8 mouse cellular contexts compared by ENCODE assay signal in the genomic region with DNA sequence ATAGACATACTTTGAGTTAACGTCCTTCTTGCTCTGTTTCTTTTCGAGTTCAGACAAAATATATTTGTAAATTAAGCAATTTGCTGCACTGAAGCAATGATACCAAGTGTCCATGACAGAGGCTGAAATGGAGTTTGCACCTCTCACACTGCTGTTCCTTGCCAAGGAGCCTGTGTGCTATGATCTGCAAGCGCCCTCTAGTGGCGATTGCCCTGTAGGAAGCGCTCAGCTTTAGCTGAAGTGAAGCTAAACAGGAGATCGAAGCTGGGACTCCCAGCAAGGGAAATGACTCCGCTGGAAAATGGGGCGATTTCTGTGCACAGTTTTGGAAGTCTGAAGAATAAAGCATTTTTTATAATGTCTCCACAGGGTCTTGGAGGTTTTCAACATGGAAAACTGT.
A peak's percentile ranks its signal among the peaks of the same experiment; 100 is the strongest.
DNase-seq lines count a peak whose midpoint lies in the region; ATAC-seq lines count a peak whose summit lies in the region.

No protein-coding gene starts in this region.

- peak; percentile 90 for ATAC-seq in megakaryocyte-erythroid progenitor cell, adult 5-6 weeks (replicated peaks; ENCODE audit: low FRiP score, low TSS enrichment, poor library complexity, severe bottlenecking)
- ATAC-seq in activated CD4-positive, CD25-positive, alpha-beta regulatory T cell, adult 4 months: no peak

- peak; percentile 89 for DNase-seq in ZHBTc4 (ENCODE audit: low read depth, low spot score)
- peak; percentile 74 for DNase-seq in cerebellum, adult 9-11 months
- peak; percentile 68 to 84 for DNase-seq in frontal cortex, postnatal 36 days (ENCODE audit: low spot score in 2 of 2)
- DNase-seq in hindlimb bud, embryonic 11.5 days (ENCODE audit: extremely low spot score, low read depth, low spot score): peak; percentile 84
- peak; percentile 51 for DNase-seq in left cerebral cortex, adult 11 months (ENCODE audit: low spot score)
- peak; percentile 50 to 59 for DNase-seq in right cerebral cortex, postnatal 36 days (ENCODE audit: low spot score in 2 of 2)
